Mouse (Mus musculus) cerebellum, adult 9-11 months (tissue): ENCODE results near the gene Mapk14.

ENCODE experiments used
- DNase-seq: peaks from one replicate; pipeline ENCODE4 v3.0.0; 2022

Mapk14 gene

DNA sequence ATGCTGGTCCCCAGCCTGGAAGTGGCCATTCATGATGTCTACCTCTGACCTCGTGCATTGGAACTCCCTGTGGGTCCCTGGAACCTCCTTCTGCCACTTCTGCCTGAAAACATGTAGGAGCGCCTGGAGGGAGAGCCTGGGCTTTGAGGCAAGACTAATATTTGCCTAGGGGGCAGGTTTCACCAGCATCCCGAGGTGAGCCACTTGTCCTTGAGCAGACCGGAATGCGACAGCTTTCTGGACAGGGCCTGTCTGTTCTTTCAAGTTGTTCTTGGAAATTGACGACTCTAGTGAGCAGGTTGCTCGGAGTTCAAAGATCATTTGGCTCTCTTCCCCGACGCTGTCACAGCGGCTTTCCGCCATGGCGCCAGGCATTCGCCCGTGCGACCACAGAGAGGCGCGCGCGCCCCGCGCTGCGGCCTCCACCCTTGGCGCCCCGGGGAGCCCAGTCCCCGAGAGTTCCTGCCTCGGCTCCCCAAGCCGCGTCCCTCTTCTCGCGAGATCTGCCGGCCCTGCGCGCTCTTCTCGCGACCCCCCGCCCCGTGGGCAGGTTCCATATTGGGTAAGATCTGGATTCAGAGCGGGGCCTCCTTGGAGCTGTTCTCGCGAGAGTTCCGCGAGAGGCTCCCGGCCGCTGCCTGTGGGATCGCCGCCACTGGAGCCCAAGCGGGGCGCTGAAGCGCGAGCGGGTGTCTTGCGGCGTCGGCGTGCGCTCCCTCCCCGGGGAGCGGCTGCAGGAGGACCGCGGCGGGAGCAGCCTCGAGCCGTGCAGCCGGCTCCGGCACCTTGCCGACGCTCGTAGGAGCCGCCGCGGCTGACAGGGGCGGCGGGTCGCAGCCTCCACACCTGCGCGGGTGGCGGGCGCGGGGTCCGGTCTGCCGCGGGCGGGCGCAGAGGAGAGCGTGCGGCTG lies at the start of gene Mapk14:
TSS of gene Mapk14 (plus strand) at position 554 of the 911 bp plus-strand sequence.
- DNase-seq, result peak; percentile 99

GRCm38 (mm10) chr17:28643697-28644096 lies 47.4 kb upstream of the Mapk14 start:
- no peak for DNase-seq

GRCm38 (mm10) chr17:28644112-28644511 lies 47.0 kb upstream of the Mapk14 start:
- no peak for DNase-seq

DNA sequence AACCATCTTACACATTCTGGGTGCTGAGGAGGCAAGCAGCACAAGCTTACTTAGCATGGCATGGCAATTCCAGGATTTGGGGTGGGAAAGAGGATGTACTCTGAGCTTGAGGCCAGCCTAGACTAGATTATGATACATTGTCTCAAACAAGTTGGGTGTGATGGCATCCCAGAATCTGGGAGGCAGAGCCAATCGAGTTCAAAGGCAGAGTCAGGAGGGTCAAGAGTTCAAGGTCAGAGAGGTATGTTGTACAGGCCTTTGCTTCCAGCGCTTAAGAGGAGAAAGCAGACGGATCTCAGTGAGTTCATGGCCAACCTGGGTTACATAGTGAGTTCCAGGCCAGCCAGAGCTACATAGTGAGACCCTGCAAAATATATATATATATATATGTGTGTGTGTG lies 44.9 kb upstream of the Mapk14 start:
- DNase-seq, result no peak

DNA sequence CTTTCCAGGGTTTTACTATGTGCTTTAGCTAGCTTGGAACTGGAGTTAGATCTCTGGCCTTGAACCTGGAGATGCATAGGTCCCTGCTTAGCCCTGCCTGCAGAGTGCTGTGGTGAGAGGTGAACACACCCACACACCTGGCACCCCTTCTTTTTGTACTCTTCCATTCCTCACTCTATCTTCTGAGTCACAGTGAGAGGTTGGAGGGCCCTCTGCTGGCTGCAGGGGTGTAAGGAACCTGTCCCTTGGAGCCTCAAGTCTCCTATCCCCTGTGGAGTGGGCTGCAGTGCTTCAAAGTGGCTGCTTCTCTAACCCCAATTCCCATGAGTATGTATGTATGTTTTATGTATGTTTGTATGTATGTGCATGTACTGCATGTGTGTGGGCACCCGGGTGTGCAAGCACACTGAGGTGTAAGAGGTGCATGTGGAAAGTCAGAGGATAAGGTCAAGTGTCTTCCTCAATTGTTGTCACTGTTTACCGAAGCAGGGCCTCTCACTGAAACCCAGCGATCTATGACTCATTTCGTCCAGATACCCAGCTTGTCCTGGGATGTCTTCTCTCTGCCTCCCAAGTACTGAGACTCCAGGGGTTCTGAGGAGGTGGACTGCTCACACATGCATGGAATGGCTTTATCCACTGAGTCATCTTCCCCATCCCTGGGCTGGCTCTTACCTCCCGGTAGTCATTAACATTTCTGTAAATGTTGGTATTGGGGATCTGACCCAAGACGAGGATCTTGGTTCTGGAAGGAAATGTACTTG lies 42.3 kb upstream of the Mapk14 start:
- peak; percentile 11 for DNase-seq

DNA sequence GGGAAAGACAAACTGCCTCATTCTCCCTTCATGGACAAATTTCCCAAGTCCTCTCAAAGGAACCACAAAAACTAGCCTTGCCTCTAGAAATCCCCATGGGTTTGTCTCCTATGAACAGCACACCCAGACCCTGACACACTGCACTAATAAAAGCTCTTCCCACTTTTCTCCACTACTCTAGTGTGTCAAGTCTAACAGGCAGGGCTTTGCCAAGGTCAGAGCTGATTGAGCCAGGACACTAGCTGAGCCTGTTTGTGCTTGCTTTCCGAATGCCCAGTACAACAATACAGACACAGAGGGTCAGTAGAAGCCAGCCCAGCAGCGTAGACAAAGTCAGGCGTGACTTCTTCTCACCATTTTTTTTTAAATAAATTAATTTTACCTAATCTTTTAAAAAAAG lies 40.9 kb upstream of the Mapk14 start:
- no peak for DNase-seq

- no peak for DNase-seq
Measured at GRCm38 (mm10) chr17:28657936-28658335, 33.2 kb upstream of the Mapk14 start.

GRCm38 (mm10) chr17:28659564-28659963 lies 31.6 kb upstream of the Mapk14 start:
- DNase-seq, result no peak

GRCm38 (mm10) chr17:28682311-28683084 lies 8.6 kb upstream of the Mapk14 start:
- DNase-seq, result no peak

DNA sequence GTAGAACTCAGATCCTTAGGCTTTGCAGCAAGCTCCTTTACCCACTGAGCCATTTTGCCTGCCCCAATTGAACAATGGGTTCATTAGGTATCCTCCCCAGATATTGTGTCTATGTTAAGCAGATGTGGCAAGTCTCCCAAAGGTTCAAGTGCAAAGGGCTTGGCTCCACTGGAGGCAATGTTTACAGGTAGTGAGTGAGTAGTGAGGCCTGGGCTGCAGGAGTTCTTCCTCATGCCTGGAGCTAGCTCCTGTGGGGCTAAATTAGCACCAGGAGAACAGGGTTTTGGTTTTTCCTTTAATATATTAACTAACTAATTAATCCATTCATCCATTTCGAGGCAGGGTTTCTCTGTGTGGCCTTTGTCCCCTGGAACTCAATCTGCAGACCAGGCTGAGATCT lies 7.5 kb upstream of the Mapk14 start:
- DNase-seq, result no peak

- no peak for DNase-seq
Measured at GRCm38 (mm10) chr17:28684631-28685030, 6.5 kb upstream of the Mapk14 start.

DNA sequence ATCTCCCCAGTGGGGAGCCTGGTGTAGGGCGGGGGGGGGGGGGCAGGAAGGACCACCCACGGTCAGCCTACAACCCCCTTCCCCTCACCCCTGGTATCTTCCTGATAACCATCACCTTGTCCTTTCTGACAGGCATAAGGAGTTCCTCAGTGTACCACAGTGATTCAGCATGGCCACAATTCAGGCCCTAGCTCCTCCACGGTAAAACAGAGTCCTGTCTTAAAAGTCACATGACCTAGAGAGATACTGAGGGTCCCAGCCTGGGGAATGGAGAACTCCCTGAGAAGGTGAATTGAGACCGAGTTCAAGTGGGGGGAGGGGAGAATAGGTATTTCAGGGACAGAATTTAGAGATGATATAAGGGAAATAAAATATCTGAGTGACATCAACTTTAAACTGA lies 3.8 kb upstream of the Mapk14 start:
- DNase-seq, result no peak

DNA sequence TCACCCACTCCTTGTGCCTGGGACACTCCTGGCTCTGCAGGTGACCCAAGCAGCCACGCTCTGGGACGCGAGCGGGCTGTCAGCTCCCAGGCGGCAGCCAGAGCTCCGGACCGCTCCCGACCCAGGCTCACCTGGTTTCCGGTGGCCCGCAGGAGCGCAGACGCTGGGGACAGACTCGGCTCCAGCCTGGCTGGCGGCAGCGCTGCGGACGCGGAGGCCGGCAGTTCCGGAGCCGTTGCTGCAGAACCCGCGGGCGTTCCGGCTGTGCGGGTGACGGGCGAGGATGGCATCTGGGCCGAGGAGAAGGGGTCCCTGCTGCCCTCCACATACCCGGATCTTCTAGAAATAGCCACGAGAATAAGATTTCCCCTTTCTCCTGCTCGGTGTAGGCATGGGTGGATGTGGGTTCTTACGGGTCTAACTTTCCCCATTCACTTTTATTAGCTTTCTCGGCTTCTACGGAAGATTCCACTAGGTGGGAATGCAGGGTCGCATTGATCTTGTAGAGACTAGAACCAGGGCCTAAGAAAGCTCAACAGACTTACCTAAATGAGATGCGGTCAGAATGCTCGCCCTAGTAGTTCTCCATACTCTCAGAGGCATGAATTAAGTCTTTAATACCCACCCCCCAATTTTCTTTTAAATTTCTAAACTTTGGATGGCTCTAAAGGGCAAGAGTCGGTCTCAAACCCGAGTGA lies 1.4 kb upstream of the Mapk14 start, which contains the start of gene Slc26a8:
TSS of gene Slc26a8 (minus strand) at position 648 of the 698 bp plus-strand sequence.
- DNase-seq, result peak; percentile 63

- DNase-seq, result peak; percentile 69
Measured at GRCm38 (mm10) chr17:28691687-28692340, 685 bp downstream of the Mapk14 start.

DNA sequence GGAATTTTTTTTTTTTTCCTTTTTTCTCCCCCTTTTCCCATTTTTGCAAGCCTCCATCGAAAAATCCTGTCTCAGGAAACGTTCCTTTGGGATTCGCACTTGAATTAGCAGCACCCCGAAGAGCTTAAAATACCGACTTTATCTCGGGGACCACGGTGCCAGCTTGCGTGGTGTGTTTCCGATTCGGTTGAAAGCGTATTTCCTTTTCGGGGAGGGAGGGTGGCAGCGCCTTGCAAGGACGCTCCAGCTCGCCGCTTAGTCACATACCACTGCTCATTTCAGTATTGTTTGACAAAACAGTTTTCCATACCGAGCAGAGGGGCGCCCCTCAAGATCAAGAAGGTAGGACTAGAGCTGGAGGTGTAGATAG lies 1.2 kb downstream of the Mapk14 start:
- peak; percentile 57 for DNase-seq

DNA sequence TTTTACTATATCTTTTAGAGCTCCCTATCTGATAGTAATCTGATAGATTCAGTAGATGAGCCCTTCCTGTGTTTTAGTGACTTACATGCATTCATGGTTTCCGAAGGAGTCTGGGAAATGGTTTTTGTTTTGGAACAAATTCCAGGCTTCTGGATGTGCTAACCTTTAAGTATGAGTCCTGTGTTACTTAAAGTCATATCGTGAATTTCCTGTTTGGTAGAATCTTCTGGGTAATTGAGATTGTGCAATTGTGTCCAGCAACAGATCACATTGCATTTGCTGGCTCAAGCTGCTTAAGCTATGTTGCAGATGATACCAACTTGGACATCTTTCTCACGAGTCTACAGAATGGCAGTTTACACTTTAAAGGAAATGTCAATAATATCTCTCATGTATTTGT lies 2.0 kb downstream of the Mapk14 start:
- DNase-seq, result no peak

DNA sequence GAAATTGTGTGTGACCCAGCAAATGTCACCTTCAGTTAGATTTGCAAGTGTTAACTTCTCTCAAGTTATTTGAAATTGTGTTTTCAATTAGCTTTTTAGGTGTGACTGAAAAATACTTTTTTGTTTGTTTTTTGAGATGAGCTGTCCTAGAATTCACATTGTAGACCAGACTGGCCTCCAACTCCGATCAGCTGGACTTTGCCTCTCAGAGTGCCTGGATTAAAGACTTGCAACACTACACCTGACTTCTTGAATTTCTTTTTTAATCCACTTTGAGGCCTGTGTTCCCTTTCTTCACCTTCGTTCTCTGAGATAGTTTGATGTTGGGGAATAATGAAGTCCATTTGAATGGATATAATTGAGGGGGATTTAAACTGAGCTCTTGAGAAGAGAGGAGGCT lies 2.9 kb downstream of the Mapk14 start:
- DNase-seq, result no peak

- DNase-seq, result no peak
Measured at GRCm38 (mm10) chr17:28694832-28695231, 3.7 kb downstream of the Mapk14 start.

DNA sequence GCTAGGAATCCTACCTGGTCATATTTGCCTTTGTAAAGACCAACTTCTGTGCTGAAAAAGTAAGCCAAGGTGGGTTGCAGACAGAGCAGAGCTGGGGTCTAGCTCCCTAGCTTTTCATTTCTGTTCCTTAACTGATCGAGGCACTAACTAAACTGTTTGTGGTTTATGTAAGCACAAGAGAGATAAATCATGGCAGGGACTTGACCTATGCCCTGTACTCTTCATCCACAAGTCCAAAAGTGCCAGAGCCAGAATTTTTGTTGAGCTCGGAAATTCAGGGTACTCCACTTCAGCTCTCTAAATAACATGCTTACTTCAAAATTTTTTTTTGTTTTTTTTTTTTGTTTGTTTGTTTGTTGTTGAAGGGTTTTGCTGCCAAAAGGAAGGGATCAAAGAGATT lies 5.5 kb downstream of the Mapk14 start:
- DNase-seq, result no peak

DNA sequence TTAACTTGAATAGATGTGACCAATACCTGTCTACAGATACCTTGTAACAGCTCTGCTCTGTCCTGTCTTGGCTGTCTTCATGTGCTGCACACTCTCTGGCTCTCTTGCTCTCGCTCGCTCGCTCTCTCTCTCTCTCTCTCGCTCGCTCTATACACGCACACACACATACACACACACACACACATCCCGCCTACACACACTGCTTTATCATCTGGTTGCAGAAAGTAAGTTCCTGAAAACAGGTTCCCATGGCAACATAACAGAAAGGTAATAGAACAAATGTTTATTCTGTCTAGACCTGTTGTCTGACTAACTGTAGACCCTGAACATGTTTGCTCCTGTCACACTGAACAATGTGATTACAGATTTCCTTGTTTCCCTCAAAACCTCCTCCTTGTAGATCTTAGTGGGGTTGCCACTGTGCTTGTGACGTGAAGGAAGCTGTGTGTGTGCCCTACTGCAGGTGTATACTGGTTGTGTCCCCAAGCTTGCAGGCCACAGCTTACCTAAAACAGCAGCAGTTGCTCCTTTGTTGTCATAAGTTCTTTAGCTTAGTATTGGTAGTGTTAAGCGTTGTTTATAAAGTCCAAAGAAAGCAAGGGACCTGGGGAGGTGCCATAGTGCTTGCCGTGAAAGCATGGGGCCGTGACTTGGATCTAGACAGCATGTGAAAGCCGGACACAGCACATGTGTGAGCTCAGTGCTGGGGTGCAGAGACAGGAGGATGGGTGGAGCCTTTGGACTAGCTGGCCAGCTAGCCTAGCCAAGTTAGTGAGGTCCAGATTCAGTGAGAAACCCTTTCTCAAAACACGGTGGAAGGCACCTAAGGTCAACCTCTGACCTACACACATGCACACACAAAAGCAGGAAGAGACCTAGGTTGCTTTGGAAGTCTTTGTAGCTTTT lies 6.4 kb downstream of the Mapk14 start:
- peak; percentile 42 for DNase-seq

- DNase-seq, result peak; percentile 47
Measured at GRCm38 (mm10) chr17:28698245-28698644, 7.1 kb downstream of the Mapk14 start.
